Mouse (Mus musculus): ENCODE data around the gene Pdzd11. TPM values are rescaled to one million over a fixed set of nuclear protein-coding genes. Genes with fewer than 3 reads are reported as not detected.

Pdzd11 gene
- polyA plus RNA-seq, 1 experiment from 2014 or later: 91.5 TPM

DNA sequence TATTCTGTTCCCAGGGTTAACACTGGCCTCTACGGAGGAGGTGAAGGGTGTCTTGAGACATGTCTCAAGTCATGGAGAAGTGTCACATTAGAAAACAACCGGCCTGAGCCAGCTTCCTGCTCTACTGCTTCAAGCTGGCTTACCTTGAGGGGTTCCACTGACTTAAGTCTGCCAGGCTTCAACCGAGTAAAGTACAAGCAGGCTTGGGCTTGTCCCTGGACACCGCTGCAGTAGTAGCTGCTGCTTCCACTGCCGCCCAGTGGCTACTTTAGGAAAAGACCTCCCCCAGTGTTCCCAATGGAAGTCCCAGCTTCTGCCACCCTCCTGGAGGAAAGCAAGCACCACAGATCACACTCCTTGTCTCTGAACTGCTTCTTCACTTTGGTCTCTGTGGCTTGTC is 28.9 kb downstream of the Pdzd11 start:
- Histone ChIP-seq H3K9ac (replicated peaks) (no peak overlapping the region), H3K4me3 (replicated peaks) (no peak overlapping the region), H3K9me3 (replicated peaks) (no peaks in the 10 kb centered on the region), H3K27me3 (replicated peaks) (peaks cover 11% of the 10 kb centered on the region), H3K27ac (replicated peaks) (no peak overlapping the region), H3K36me3 (no peaks in the 10 kb centered on the region), H3K4me2 (no peak overlapping the region), H3K4me1 (no peaks in the 10 kb centered on the region)
- WGBS: 27% methylated on average over 5 of the region's 5 CpGs
- ATAC-seq (ENCODE audit: low FRiP score): no peak

GRCm38 (mm10) chrX:100594791-100595190 is 31.6 kb downstream of the Pdzd11 start, which contains the start of gene P2ry4:
P2ry4 (minus strand) TSS chrX:100594869.
- H3K4me1 ChIP-seq: no peaks in the 10 kb centered on the region
- no peak within 1 kb of the TSS for H3K4me3 ChIP-seq (replicated peaks)
- no peak for ATAC-seq (ENCODE audit: low FRiP score)
- H3K4me2 ChIP-seq: no peak within 1 kb of the TSS
- no peaks in the 10 kb centered on the region for H3K9me3 ChIP-seq (replicated peaks)
- WGBS: 74% methylated on average over 4 of the region's 4 CpGs
- no peak within 1 kb of the TSS for H3K27ac ChIP-seq (replicated peaks)
- no peaks in the 10 kb centered on the region for H3K36me3 ChIP-seq
- H3K9ac ChIP-seq (replicated peaks): no peak within 1 kb of the TSS
- peaks cover 8% of the 10 kb centered on the region for H3K27me3 ChIP-seq (replicated peaks)

Other genes starting within 250 kb of the Pdzd11 start
- not detected in 2 replicates for gene Otud6a, start 197.6 kb downstream of the Pdzd11 start, polyA plus RNA-seq (2015; fragmentation: Nextera tagmentation; extraction: Ambion mirVana)
- gene Awat2, start 183.9 kb downstream of the Pdzd11 start, polyA plus RNA-seq (2015; fragmentation: Nextera tagmentation; extraction: Ambion mirVana): 0.12 and 0.22 TPM in 2 replicates
- 25.3 and 29.8 TPM in 2 replicates for gene Igbp1, start 132.3 kb downstream of the Pdzd11 start, polyA plus RNA-seq (2015; fragmentation: Nextera tagmentation; extraction: Ambion mirVana)
- gene Dgat2l6, start 101.7 kb downstream of the Pdzd11 start, polyA plus RNA-seq (2015; fragmentation: Nextera tagmentation; extraction: Ambion mirVana): not detected in 2 replicates
- not detected in 2 replicates for gene Awat1, start 54.3 kb downstream of the Pdzd11 start, polyA plus RNA-seq (2015; fragmentation: Nextera tagmentation; extraction: Ambion mirVana)
- not detected in 2 replicates for gene P2ry4, start 31.7 kb downstream of the Pdzd11 start, polyA plus RNA-seq (2015; fragmentation: Nextera tagmentation; extraction: Ambion mirVana)
- gene Arr3, start 21.1 kb downstream of the Pdzd11 start, polyA plus RNA-seq (2015; fragmentation: Nextera tagmentation; extraction: Ambion mirVana): not detected in 2 replicates
- 3.6 and 7.3 TPM in 2 replicates for gene Kif4, start 831 bp downstream of the Pdzd11 start, polyA plus RNA-seq (2015; fragmentation: Nextera tagmentation; extraction: Ambion mirVana)
- 27.3 and 31.7 TPM in 2 replicates for gene Gdpd2, start 103.3 kb upstream of the Pdzd11 start, polyA plus RNA-seq (2015; fragmentation: Nextera tagmentation; extraction: Ambion mirVana)
- 5.5 and 5.6 TPM in 2 replicates for gene Dlg3, start 141.2 kb upstream of the Pdzd11 start, polyA plus RNA-seq (2015; fragmentation: Nextera tagmentation; extraction: Ambion mirVana)

All from neural tube, embryonic 15.5 days (tissue).